In the genomic region with DNA sequence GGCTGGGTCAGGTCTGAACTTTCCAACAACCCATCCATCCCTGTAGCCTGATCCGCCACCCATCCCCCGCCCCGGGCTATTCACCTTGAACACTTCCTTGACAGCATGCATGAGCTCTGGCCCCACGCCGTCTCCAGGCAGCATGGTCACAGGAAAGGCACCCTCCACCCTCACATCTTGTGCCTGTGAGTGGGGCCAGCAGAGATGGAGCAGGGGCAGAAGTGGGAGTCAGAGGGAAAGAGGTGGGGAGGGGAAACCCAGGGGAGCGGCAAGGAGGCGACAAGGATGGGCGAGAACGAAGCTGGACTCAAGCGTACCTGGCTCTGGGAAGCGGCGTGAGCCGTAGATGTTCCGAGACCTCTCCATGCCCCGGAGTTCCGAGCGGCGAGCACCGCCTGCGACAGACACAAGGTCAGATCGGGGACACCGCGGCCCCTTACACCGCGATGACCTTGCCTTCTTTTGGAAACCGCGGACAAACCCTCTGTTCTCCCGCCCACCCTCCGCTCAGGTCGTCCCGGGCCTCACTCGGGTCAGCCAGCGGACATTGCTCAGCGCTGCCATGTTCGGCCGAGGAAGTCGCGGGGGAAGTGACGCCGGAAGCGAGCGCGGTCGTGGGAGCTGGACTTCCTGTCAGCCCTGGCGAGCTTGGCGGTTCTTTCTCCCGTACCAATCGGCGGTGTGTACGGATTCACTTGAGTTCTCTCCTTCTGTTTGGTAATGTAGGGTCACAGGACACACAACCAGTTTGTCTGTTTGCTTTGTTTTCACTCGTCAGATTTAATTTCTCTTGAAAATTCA, we compare ENCODE assay signal across 8 mouse cellular contexts. TPM values are rescaled to one million over a fixed set of nuclear protein-coding genes. Genes with fewer than 3 reads are reported as not detected.
A peak's percentile ranks its signal among the peaks of the same experiment; 100 is the strongest.
DNase-seq lines count a peak whose midpoint lies in the region; ATAC-seq and TF ChIP-seq lines count a peak whose summit lies in the region.

Gene Idh3b, minus strand, starts transcription at position 694 of the 801 bp plus-strand sequence.

- peak within 1 kb of the TSS; percentile 88 for H3K4me2 ChIP-seq in intestine, postnatal 0 days (replicated peaks; ENCODE audit: low read depth)

- TF ChIP-seq CTCF in intestine, postnatal 0 days (IDR thresholded peaks at IDR 0.05; ENCODE audit: low read depth), result no peak

- peak within 1 kb of the TSS; percentile 90 for H3K9ac ChIP-seq in intestine, postnatal 0 days (ENCODE audit: low read depth, low read length)

- H3K27ac ChIP-seq in embryonic facial prominence, embryonic 10.5 days (replicated peaks), result peak within 1 kb of the TSS; percentile 89
- H3K27ac ChIP-seq in intestine, postnatal 0 days (ENCODE audit: low read depth, low read length), result peak within 1 kb of the TSS; percentile 90
- peak within 1 kb of the TSS; percentile 89 for H3K27ac ChIP-seq in midbrain, embryonic 10.5 days (replicated peaks)

- no peaks in the 10 kb centered on the region for H3K27me3 ChIP-seq in embryonic facial prominence, embryonic 10.5 days (replicated peaks; ENCODE audit: low read depth, poor library complexity, severe bottlenecking)
- no peaks in the 10 kb centered on the region for H3K27me3 ChIP-seq in intestine, postnatal 0 days (replicated peaks; ENCODE audit: control insufficient read depth, insufficient read depth, low read length)
- no peaks in the 10 kb centered on the region for H3K27me3 ChIP-seq in midbrain, embryonic 10.5 days (ENCODE audit: low read depth, poor library complexity, severe bottlenecking)

- H3K4me3 ChIP-seq in embryonic facial prominence, embryonic 10.5 days, result peak within 1 kb of the TSS; percentile 98
- peak within 1 kb of the TSS; percentile 90 for H3K4me3 ChIP-seq in intestine, postnatal 0 days (ENCODE audit: low read depth, low read length)
- peak within 1 kb of the TSS; percentile 81 for H3K4me3 ChIP-seq in midbrain, embryonic 10.5 days

- intact Hi-C loops in left cerebral cortex, postnatal 36 days (cut with DNase I), result no loop called here

- DNase-seq in adrenal gland, postnatal 14 days, result peak; percentile 96
- peak; percentile 92 for DNase-seq in embryonic facial prominence, embryonic 10.5 days (ENCODE audit: low spot score)
- DNase-seq in left cerebral cortex, postnatal 36 days (ENCODE audit: low spot score in 2 of 2), result peak; percentile 91
- DNase-seq in midbrain, embryonic 10.5 days (ENCODE audit: low spot score), result peak; percentile 91
- DNase-seq in right cerebral cortex, postnatal 36 days (ENCODE audit: low spot score in 2 of 2), result peak; percentile 88 to 90
- DNase-seq in urinary bladder, postnatal 4 days (ENCODE audit: low spot score in 2 of 2), result peak; percentile 83 to 92

- H3K36me3 ChIP-seq in embryonic facial prominence, embryonic 10.5 days (replicated peaks), result peaks cover 31% of the 10 kb centered on the region
- peaks cover 27% of the 10 kb centered on the region for H3K36me3 ChIP-seq in intestine, postnatal 0 days (ENCODE audit: control insufficient read depth, insufficient read depth)
- peaks cover 43% of the 10 kb centered on the region for H3K36me3 ChIP-seq in midbrain, embryonic 10.5 days

- H3K4me1 ChIP-seq in embryonic facial prominence, embryonic 10.5 days, result peaks cover 18% of the 10 kb centered on the region
- H3K4me1 ChIP-seq in intestine, postnatal 0 days (replicated peaks; ENCODE audit: control insufficient read depth, insufficient read depth, low read length), result peaks cover 3% of the 10 kb centered on the region; the same call in 1 of the 2 replicates
- peaks cover 28% of the 10 kb centered on the region for H3K4me1 ChIP-seq in midbrain, embryonic 10.5 days

- ATAC-seq in granulocyte monocyte progenitor cell, adult 5-6 weeks (replicated peaks; ENCODE audit: poor library complexity, severe bottlenecking), result peak; percentile 87
- ATAC-seq in intestine, postnatal 0 days, result peak; percentile 86

- no peaks in the 10 kb centered on the region for H3K9me3 ChIP-seq in embryonic facial prominence, embryonic 10.5 days
- H3K9me3 ChIP-seq in intestine, postnatal 0 days (ENCODE audit: control insufficient read depth), result no peaks in the 10 kb centered on the region
- no peaks in the 10 kb centered on the region for H3K9me3 ChIP-seq in midbrain, embryonic 10.5 days (replicated peaks)

- under 1% methylated on average over 51 of the region's 51 CpGs for WGBS in embryonic facial prominence, embryonic 10.5 days
- WGBS in intestine, postnatal 0 days, result under 1% methylated on average over 51 of the region's 51 CpGs
- WGBS in midbrain, embryonic 10.5 days, result 1% methylated on average over 51 of the region's 51 CpGs

RNA-seq across cellular contexts. Expression of gene Idh3b, which starts in this region (rescaled TPM):
- total RNA-seq in adrenal gland, postnatal 14 days (2021), result 729 and 784 TPM in 2 replicates
- polyA plus RNA-seq in embryonic facial prominence, embryonic 10.5 days (2016; fragmentation: Nextera tagmentation; extraction: Ambion mirVana), result 126 TPM in 2 replicates
- total RNA-seq in granulocyte monocyte progenitor cell, adult 5-6 weeks (2014; fragmentation: Nextera tagmentation), result 130 and 165 TPM in 2 replicates
- total RNA-seq in granulocyte monocyte progenitor cell, adult 5-6 weeks (2017), result 116 and 121 TPM in 2 replicates
- 142 and 148 TPM in 2 replicates for polyA plus RNA-seq in intestine, postnatal 0 days (2015; fragmentation: Nextera tagmentation; extraction: Ambion mirVana)
- 100 to 1,000 TPM; 278 to 289 TPM for total RNA-seq in left cerebral cortex, postnatal 36 days (2021)
- 136 and 141 TPM in 2 replicates for polyA plus RNA-seq in midbrain, embryonic 10.5 days (2016; fragmentation: Nextera tagmentation; extraction: Ambion mirVana)

Comparison
In these comparisons a context has a peak if more than half of its experiments do, and no peak if none do; other contexts are left out.
1. Peak in every context shown above with its lines: DNase-seq, ATAC-seq, H3K4me3 ChIP-seq and H3K27ac ChIP-seq.